Mouse (Mus musculus): ENCODE results near the gene H2al1b.
"Not testable (repeated sequence)": the region's sequence is repeated elsewhere in the genome, so short reads cannot be mapped to it uniquely, and the experiment has no call there.

GRCm38 (mm10) chrX:11314858-11315257 is 12.6 kb downstream of the H2al1b start, which contains the start of gene H2al1f:
- TF ChIP-seq CTCF (IDR thresholded peaks at IDR 0.05; ENCODE audit: control insufficient read depth, insufficient read depth, insufficient read length); USF1 (IDR thresholded peaks at IDR 0.05; ENCODE audit: low read depth); MYOG (IDR thresholded peaks at IDR 0.05; ENCODE audit: control insufficient read depth, extremely low read depth, insufficient read length); MAX (IDR thresholded peaks at IDR 0.05): not testable (repeated sequence)

Measured in C2C12 (cell line).